Mouse (Mus musculus): ENCODE results near the gene Igflr1. TPM values are rescaled to one million over a fixed set of nuclear protein-coding genes. Genes with fewer than 3 reads are reported as not detected.

Igflr1 gene
- polyA plus RNA-seq (2012; rRNA removed): 3.4 and 4.4 TPM in 2 replicates

DNA sequence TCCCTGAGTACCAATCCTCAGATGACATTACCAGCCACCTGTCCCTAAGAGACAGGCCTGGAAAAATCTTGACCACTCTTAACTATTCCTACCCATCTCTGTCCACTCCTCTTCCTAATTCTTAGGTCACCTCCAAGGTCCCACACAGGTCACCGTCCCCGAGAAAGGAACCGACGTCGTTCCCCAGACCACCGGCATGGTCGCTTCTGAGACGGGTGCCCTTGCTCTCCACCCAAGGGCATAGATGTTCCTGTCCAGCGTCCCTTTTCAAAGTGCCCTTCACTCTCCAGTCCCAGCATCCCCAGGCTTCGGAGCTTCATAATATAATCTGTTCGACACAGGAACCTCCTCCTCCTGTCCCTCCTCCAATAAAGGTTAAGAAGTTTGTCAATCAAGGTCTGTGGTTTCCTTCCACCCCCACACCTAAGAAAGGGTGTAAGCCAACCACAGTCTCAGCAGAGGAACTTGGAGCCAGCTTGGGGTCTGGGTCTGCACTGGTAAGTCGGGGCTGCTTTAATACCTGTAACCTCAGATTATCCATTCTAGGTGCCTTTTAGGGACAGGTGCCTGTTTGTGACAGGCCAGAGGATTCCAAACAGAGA lies at the start of gene Igflr1:
Gene Igflr1, plus strand, starts transcription at position 458 of the 602 bp plus-strand sequence.
- no peak within 1 kb of the TSS; the same call in 1 of the 2 replicates for H3K4me3 ChIP-seq (ENCODE audit: insufficient read depth, low read length)
- peaks cover 3% of the 10 kb centered on the region; the same call in 1 of the 2 replicates for H3K4me1 ChIP-seq (ENCODE audit: control insufficient read depth, insufficient read depth, low read length)
- H3K27ac ChIP-seq (ENCODE audit: insufficient read depth, low read length): no peak within 1 kb of the TSS
- TF ChIP-seq CTCF (IDR thresholded peaks at IDR 0.05; ENCODE audit: extremely low read depth, insufficient read depth, low read length): no peak
- TF ChIP-seq POLR2A (IDR thresholded peaks at IDR 0.05; ENCODE audit: extremely low read depth, insufficient read depth, low read length): no peak

DNA sequence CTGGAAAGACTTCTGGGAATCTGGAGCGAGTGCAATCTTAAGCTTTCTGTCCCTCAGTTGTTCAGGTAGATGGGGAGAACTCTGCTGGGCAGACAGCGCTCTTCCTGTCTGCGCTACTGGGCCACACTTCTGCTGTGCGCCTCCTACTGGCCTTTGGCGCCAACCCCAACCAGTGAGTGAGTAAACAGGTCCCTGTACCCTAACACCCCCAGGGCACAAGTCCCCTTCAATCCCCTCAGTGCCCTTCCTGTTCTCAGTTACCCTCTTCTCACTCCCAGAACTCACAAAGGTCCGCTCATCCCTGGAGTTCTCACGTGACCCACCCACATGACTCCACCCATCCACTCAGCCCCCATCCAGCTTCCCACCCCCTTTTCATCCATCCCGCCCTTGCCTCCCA lies 46.9 kb upstream of the Igflr1 start:
- no peak overlapping the region for H3K4me3 ChIP-seq (ENCODE audit: insufficient read depth, low read length)
- no peaks in the 10 kb centered on the region for H3K4me1 ChIP-seq (ENCODE audit: control insufficient read depth, insufficient read depth, low read length)
- TF ChIP-seq POLR2A (IDR thresholded peaks at IDR 0.05; ENCODE audit: extremely low read depth, insufficient read depth, low read length) (no peak), CTCF (IDR thresholded peaks at IDR 0.05; ENCODE audit: extremely low read depth, insufficient read depth, low read length) (no peak)
- H3K27ac ChIP-seq (ENCODE audit: insufficient read depth, low read length): no peak overlapping the region

DNA sequence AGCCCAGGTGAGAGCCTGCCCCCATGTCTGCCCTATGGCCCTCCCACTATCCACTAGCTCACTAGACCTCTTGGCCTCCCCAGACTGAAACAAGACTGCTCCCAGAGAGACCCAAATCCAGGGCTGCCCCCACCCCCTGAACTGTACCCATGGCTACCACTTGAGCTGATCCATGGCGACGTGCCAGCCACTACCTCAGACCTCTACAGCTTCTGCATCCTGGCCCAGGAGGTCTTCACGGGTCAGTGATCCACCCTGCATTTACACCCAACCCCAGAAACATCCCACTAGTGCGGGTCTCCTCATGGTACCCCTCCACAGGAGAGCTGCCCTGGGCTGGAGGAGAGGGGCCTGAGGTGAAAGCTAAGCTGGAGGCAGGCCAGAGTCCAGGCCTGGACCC lies 44.8 kb upstream of the Igflr1 start:
- Histone ChIP-seq H3K27ac (ENCODE audit: insufficient read depth, low read length) (no peak overlapping the region), H3K4me3 (ENCODE audit: insufficient read depth, low read length) (no peak overlapping the region), H3K4me1 (ENCODE audit: control insufficient read depth, insufficient read depth, low read length) (no peaks in the 10 kb centered on the region)
- TF ChIP-seq CTCF (IDR thresholded peaks at IDR 0.05; ENCODE audit: extremely low read depth, insufficient read depth, low read length): no peak
- TF ChIP-seq POLR2A (IDR thresholded peaks at IDR 0.05; ENCODE audit: extremely low read depth, insufficient read depth, low read length): no peak

DNA sequence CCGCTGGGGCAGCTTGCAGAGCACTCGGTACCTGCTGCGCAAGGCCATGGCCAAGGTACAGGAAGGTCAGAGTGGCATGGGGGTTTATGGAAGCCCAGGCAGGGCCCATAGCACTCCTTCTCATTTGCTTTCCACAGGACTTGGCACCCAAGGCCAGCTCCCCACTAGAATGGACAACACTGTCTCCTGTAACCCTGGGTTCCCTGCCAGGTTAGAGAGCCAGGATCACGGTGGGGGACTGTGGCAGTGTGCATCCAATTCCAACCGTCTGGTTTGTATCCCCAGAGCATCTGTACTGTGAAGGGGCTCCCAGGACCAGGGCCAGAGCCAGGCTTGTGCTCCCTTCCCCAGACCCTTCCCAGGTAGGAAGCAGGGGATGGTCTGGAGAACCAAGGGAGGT lies 44.4 kb upstream of the Igflr1 start:
- Histone ChIP-seq H3K4me3 (ENCODE audit: insufficient read depth, low read length) (no peak overlapping the region), H3K27ac (ENCODE audit: insufficient read depth, low read length) (no peak overlapping the region)
- TF ChIP-seq POLR2A (IDR thresholded peaks at IDR 0.05; ENCODE audit: extremely low read depth, insufficient read depth, low read length) (0 out of 2 replicates have a peak, but pooled peaks have one; percentile 19), CTCF (IDR thresholded peaks at IDR 0.05; ENCODE audit: extremely low read depth, insufficient read depth, low read length) (no peak)

DNA sequence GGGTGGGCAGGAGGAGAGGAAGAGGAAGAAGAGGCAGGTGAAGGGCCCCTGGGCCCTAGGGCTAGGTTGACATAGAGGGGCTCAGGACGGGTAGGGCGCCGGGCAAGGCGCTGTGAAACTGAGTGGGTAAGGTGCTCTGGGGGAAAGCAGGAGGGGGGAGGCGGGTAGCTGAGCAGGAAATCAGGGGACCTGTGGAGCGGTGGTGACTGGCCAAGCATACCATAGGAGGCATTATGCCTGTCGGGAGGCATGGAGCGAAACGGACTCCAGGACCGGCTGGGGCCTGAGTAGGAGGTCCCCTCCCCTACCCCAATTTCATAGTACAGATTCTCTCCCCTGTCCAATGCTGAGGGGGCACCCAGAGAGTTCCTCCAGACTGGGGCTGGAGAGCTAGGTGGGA lies 42.4 kb upstream of the Igflr1 start:
- H3K4me3 ChIP-seq (ENCODE audit: insufficient read depth, low read length): no peak overlapping the region
- H3K4me1 ChIP-seq (ENCODE audit: control insufficient read depth, insufficient read depth, low read length): no peaks in the 10 kb centered on the region
- TF ChIP-seq POLR2A (IDR thresholded peaks at IDR 0.05; ENCODE audit: extremely low read depth, insufficient read depth, low read length): no peak
- TF ChIP-seq CTCF (IDR thresholded peaks at IDR 0.05; ENCODE audit: extremely low read depth, insufficient read depth, low read length): no peak
- H3K27ac ChIP-seq (ENCODE audit: insufficient read depth, low read length): no peak overlapping the region

More for the DNA sequence above, 44.4 kb upstream of the Igflr1 start:
- no peaks in the 10 kb centered on the region for H3K4me1 ChIP-seq (ENCODE audit: control insufficient read depth, insufficient read depth, low read length)

DNA sequence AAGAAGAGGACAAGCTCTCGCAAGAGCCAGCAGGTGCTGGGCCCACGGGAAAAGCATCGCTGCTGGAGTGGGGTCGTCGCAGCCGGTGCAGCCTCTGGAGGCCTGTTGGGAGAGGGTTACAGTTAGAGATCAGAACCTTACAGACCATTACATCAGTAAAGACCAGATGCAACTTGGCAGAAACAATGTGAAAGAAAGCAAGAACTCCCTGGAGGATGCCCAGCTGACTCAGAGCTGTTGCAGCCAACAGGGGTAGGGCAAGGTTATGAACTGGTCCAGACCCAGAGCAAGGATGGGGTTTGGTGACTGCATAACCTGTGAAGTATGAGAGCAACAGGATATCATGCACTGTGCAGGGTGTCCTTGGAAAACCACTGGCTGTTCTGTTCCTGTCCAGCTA lies 40.7 kb upstream of the Igflr1 start:
- TF ChIP-seq CTCF (IDR thresholded peaks at IDR 0.05; ENCODE audit: extremely low read depth, insufficient read depth, low read length): no peak
- no peak for TF ChIP-seq POLR2A (IDR thresholded peaks at IDR 0.05; ENCODE audit: extremely low read depth, insufficient read depth, low read length)
- Histone ChIP-seq H3K27ac (ENCODE audit: insufficient read depth, low read length) (no peak overlapping the region), H3K4me1 (ENCODE audit: control insufficient read depth, insufficient read depth, low read length) (no peaks in the 10 kb centered on the region), H3K4me3 (ENCODE audit: insufficient read depth, low read length) (no peak overlapping the region)

DNA sequence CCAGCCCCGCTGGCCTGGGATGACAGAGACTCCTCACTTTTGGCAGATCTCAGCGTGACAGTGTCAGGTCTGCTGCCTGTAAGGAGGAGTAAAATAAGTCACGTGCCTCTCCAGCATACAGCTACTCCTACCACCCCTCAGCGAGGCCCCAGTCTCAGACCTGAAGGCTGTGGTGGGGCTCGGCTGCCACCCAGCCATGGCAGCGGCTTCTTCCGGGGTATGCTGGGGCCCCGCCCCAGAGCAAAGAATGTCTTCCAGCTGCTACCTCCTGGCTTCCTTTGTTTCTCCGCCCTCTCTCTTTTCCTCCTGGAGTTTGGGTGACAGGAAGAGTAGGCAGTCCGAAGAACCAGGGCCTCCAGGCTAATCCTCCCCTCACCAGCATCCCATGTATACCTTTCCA lies 39.3 kb upstream of the Igflr1 start:
- H3K27ac ChIP-seq (ENCODE audit: insufficient read depth, low read length): 0 out of 2 replicates have a peak overlapping the region, but pooled peaks have one; percentile 7
- no peak overlapping the region for H3K4me3 ChIP-seq (ENCODE audit: insufficient read depth, low read length)
- TF ChIP-seq POLR2A (IDR thresholded peaks at IDR 0.05; ENCODE audit: extremely low read depth, insufficient read depth, low read length): no peak
- no peak for TF ChIP-seq CTCF (IDR thresholded peaks at IDR 0.05; ENCODE audit: extremely low read depth, insufficient read depth, low read length)
- H3K4me1 ChIP-seq (ENCODE audit: control insufficient read depth, insufficient read depth, low read length): peaks cover 3% of the 10 kb centered on the region; the same call in 1 of the 2 replicates

DNA sequence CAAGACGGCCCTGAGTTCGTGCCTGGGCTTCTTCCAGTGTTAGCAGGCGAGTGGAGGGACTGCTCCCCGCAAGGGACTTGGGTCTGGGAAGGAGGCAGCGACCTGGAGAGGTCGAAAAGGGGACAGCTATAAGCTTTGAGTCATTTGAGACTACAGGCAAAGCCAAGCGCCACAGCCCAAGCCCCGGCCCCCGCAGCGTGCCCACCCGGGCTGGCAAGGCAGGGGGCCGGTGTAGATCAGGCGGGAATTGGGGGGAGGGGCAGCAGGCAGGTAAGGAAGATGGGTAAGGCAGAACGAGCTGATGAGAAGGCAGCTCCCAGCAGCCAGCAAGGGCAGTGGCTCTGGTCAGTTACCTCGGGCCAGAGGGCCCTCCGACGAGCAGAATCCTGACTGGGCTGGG lies 38.8 kb upstream of the Igflr1 start:
- TF ChIP-seq POLR2A (IDR thresholded peaks at IDR 0.05; ENCODE audit: extremely low read depth, insufficient read depth, low read length) (no peak), CTCF (IDR thresholded peaks at IDR 0.05; ENCODE audit: extremely low read depth, insufficient read depth, low read length) (no peak)
- no peak overlapping the region for H3K4me3 ChIP-seq (ENCODE audit: insufficient read depth, low read length)
- peak overlapping the region; percentile 7; the same call in 1 of the 2 replicates for H3K27ac ChIP-seq (ENCODE audit: insufficient read depth, low read length)
- H3K4me1 ChIP-seq (ENCODE audit: control insufficient read depth, insufficient read depth, low read length): peaks cover 3% of the 10 kb centered on the region; the same call in 1 of the 2 replicates

DNA sequence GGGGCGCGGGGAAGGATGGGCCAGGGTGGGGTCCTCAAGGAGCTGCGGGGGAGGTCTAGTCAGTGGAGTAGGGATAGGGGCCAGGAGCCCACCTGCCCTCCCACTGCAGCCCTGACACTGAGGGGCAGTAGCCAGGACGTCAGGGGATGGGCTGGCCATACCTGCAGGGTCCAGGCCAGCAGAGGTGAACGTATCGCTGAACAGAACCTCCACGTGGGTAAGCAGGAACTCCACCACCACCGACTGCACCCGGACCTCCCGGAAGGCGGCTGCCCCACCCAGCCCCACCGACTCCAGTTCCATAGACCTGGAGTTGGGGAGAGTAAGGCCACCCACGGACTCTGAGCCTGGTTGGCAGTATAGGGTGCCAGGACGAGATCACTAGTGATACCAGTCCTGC lies 38.2 kb upstream of the Igflr1 start:
- peaks cover 4% of the 10 kb centered on the region for H3K4me1 ChIP-seq (ENCODE audit: control insufficient read depth, insufficient read depth, low read length)
- no peak overlapping the region for H3K27ac ChIP-seq (ENCODE audit: insufficient read depth, low read length)
- no peak overlapping the region for H3K4me3 ChIP-seq (ENCODE audit: insufficient read depth, low read length)
- TF ChIP-seq CTCF (IDR thresholded peaks at IDR 0.05; ENCODE audit: extremely low read depth, insufficient read depth, low read length) (no peak), POLR2A (IDR thresholded peaks at IDR 0.05; ENCODE audit: extremely low read depth, insufficient read depth, low read length) (no peak)

DNA sequence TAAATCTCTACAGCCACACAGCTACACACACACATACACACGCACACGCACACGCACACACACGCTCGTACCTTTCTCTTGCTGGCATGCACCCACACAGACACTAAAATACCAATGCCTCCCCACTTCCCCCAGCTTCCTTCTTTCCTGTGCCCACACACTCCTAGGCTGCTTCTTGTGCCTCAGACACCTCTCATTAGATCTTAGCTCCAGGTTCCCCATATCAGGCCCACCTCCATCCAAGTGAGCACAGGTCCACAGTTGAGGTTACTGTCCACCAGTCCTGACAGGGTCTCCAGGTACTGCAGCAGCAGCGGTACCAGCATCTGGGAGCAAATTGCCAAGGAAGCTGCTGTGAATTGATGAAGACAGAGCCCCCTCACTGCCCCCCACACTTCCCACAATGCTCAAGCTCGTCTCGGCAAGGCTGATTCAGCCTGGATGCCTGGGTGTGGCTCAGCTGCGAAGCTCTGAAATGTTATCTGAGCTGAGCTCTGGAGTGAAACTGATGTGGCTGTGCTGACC lies 33.9 kb upstream of the Igflr1 start:
- Histone ChIP-seq H3K4me1 (ENCODE audit: control insufficient read depth, insufficient read depth, low read length) (peaks cover 14% of the 10 kb centered on the region), H3K27ac (ENCODE audit: insufficient read depth, low read length) (peak overlapping the region; percentile 32), H3K4me3 (ENCODE audit: insufficient read depth, low read length) (peak overlapping the region; percentile 7; the same call in 1 of the 2 replicates)
- TF ChIP-seq POLR2A (IDR thresholded peaks at IDR 0.05; ENCODE audit: extremely low read depth, insufficient read depth, low read length) (peak; percentile 17; the same call in 1 of the 2 replicates), CTCF (IDR thresholded peaks at IDR 0.05; ENCODE audit: extremely low read depth, insufficient read depth, low read length) (no peak)
